Mouse (Mus musculus) heart, embryonic 14.5 days (tissue): ENCODE measurements at regions not wholly inside any gene's neighbourhood (a gene's known extent, or its start where the extent isn't known, plus 50 kb on each side); places are given as distances from the start of the nearest gene placed in this dataset.

Experiments
- ATAC-seq: fragments of 200-750 bp; cut with Nextera tagmentation; 2 replicates; pipeline ENCODE4 v1.8.0; 2017; ENCODE audit warnings: low read depth, moderate TSS enrichment; ENCODE audit not compliant: insufficient number of reproducible peaks, insufficient read depth, low FRiP score
- H3K27ac ChIP-seq, 2 experiments: fragments of 200-500 bp in 1 of 2; fragments of 300-500 bp in 1 of 2; sonication (generic) in 1 of 2; replicated peaks in 1 of 2; 2 replicates each; pipeline ENCODE4 v1.5.1; 2012 to 2014; ENCODE audit warnings: low read depth in 2 of 2, low read length in 2 of 2, control low read depth in 1 of 2, mild to moderate bottlenecking in 1 of 2, mixed read lengths in 1 of 2; ENCODE audit not compliant: control insufficient read depth in 1 of 2, insufficient read depth in 1 of 2
- H3K27me3 ChIP-seq: fragments of 300-500 bp; sonication (generic); 2 replicates; pipeline ENCODE4 v1.6.1; 2014; ENCODE audit warnings: mild to moderate bottlenecking, low read length, control low read depth; ENCODE audit not compliant: control insufficient read depth, insufficient read depth
- H3K36me3 ChIP-seq: fragments of 300-500 bp; sonication (generic); 2 replicates; pipeline ENCODE4 v1.6.1; 2014; ENCODE audit warnings: mild to moderate bottlenecking, control low read depth, low read length, mixed read lengths; ENCODE audit not compliant: control insufficient read depth, insufficient read depth
- H3K4me1 ChIP-seq, 2 experiments: fragments of 200-500 bp in 1 of 2; fragments of 300-500 bp in 1 of 2; sonication (generic) in 1 of 2; 2 replicates each; pipeline ENCODE4 v1.6.1; 2012 to 2014; ENCODE audit warnings: low read length in 2 of 2, control low read depth in 1 of 2, mixed read lengths in 1 of 2; ENCODE audit not compliant: control insufficient read depth in 2 of 2, insufficient read depth in 2 of 2
- H3K4me2 ChIP-seq: fragments of 300-500 bp; sonication (generic); 2 replicates; pipeline ENCODE4 v1.6.1; 2014; ENCODE audit warnings: mild to moderate bottlenecking, low read length
- H3K4me3 ChIP-seq, 2 experiments: fragments of 200-500 bp in 1 of 2; fragments of 300-500 bp in 1 of 2; sonication (generic) in 1 of 2; 2 replicates each; pipeline ENCODE4 v1.5.1; 2012 to 2014; ENCODE audit warnings: low read length in 2 of 2, mild to moderate bottlenecking in 2 of 2, control low read depth in 1 of 2, low read depth in 1 of 2, moderate library complexity in 1 of 2; ENCODE audit not compliant: control insufficient read depth in 1 of 2, insufficient read depth in 1 of 2
- H3K9ac ChIP-seq: fragments of 300-500 bp; sonication (generic); 2 replicates; pipeline ENCODE4 v1.6.1; 2014; ENCODE audit warnings: mild to moderate bottlenecking, low read length
- H3K9me3 ChIP-seq: fragments of 300-500 bp; sonication (generic); 2 replicates; pipeline ENCODE4 v1.6.1; 2016; ENCODE audit warnings: low read length, control low read depth; ENCODE audit not compliant: control insufficient read depth
- WGBS: fragments of 180-500 bp; shearing (Covaris S2); extraction: QIAGEN DNeasy Blood & Tissue Kit; methylation state at CpG from one replicate; pipeline ENCODE4 v1.1.7; 2014; 5-methylcytosine and 5-hydroxymethylcytosine counted together

- Histone ChIP-seq H3K9ac (no peak overlapping the region), H3K4me1 (no peaks in the 10 kb centered on the region), H3K27me3 (no peaks in the 10 kb centered on the region), H3K4me3 (no peak overlapping the region), H3K27ac (no peak overlapping the region), H3K9me3 (no peaks in the 10 kb centered on the region), H3K4me2 (no peak overlapping the region), H3K36me3 (no peaks in the 10 kb centered on the region)
- ATAC-seq = no peak
- 69% methylated on average over 9 of the region's 9 CpGs for WGBS
Measured at GRCm38 (mm10) chr14:29807881-29808280, 86.2 kb upstream of the Cacna2d3 start.

GRCm38 (mm10) chr14:29814626-29815025 lies 93.0 kb upstream of the Cacna2d3 start:
- Histone ChIP-seq H3K4me1 (no peaks in the 10 kb centered on the region), H3K27ac (no peak overlapping the region), H3K9ac (no peak overlapping the region), H3K36me3 (no peaks in the 10 kb centered on the region), H3K9me3 (no peaks in the 10 kb centered on the region), H3K27me3 (no peaks in the 10 kb centered on the region), H3K4me2 (no peak overlapping the region), H3K4me3 (no peak overlapping the region)
- WGBS = 68% methylated on average over 4 of the region's 4 CpGs
- no peak for ATAC-seq

DNA sequence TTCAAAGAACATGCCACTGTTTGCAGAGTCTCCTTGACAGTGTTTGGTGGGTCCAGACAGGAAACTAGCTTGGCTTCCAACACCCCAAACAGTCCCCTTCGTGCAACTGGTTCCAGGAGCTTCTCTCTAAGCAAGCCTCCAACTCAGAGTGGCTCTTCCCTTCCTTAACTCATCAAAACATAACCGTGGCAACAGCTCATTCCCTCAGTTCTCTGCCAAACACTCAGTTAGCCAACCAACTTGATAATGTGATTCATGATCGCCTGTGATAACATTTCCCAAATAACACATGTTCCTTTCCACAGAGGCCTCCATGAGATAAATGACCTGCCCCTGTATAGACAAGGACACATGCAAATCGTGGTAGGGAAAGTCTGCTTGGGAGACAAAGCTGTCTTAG lies 95.9 kb upstream of the Cacna2d3 start:
- Histone ChIP-seq H3K27ac (no peak overlapping the region), H3K9ac (no peak overlapping the region), H3K36me3 (no peaks in the 10 kb centered on the region), H3K4me2 (no peak overlapping the region), H3K9me3 (no peaks in the 10 kb centered on the region), H3K4me1 (no peaks in the 10 kb centered on the region), H3K4me3 (no peak overlapping the region), H3K27me3 (no peaks in the 10 kb centered on the region)
- ATAC-seq = no peak
- WGBS = 65% methylated on average over 4 of the region's 4 CpGs

DNA sequence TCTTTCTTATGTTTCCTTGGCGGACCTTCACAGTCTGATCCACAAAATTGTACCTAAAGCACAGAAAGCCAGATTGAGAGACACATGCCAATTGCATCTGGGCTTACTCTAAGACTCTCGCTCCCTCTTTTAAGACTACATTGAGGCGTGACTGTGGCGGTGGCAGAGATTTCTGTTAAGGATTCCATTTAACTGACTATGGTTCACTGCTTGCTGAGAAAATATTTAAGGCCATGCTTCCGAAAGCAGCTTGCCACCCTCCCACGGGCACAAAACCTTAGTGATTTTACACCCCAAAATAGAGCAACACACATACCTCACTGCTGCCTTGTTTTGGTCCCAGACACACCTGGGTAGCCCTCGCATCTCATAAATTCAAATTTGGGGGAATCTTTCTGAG lies 96.6 kb upstream of the Cacna2d3 start:
- no peaks in the 10 kb centered on the region for H3K9me3 ChIP-seq
- H3K4me1 ChIP-seq = no peaks in the 10 kb centered on the region
- 81% methylated on average over 7 of the region's 7 CpGs for WGBS
- ATAC-seq = no peak
- no peaks in the 10 kb centered on the region for H3K27me3 ChIP-seq
- no peak overlapping the region for H3K9ac ChIP-seq
- H3K4me2 ChIP-seq = no peak overlapping the region
- no peaks in the 10 kb centered on the region for H3K36me3 ChIP-seq
- H3K4me3 ChIP-seq = no peak overlapping the region
- no peak overlapping the region for H3K27ac ChIP-seq

GRCm38 (mm10) chr14:29818751-29819150 lies 97.1 kb upstream of the Cacna2d3 start:
- WGBS = 85% methylated on average over 2 of the region's 2 CpGs
- no peak overlapping the region for H3K27ac ChIP-seq
- H3K27me3 ChIP-seq = no peaks in the 10 kb centered on the region

DNA sequence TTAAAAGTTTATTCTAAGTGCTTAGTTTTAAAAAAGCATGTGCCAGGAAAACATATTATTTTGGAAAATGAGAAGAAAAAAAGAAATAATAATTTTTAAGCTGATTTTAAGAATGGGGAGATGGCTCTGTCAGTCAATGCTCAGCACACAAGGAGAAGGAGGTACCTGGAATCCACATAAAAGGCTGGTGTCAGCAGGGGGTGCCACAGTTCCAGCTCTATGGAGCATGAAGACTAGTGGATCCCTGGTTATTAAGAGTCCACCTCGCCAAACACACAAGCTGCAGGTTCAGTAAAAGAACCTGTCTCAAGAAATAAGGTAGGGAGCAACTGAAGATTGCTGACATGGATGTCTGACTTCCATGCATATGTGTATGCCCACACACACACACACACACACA lies 115.4 kb upstream of the Cacna2d3 start:
- WGBS = 67% methylated on average over 1 of the region's 1 CpGs
- Histone ChIP-seq H3K4me3 (no peak overlapping the region), H3K9me3 (no peaks in the 10 kb centered on the region), H3K9ac (no peak overlapping the region), H3K4me2 (no peak overlapping the region), H3K27ac (no peak overlapping the region), H3K36me3 (no peaks in the 10 kb centered on the region), H3K27me3 (no peaks in the 10 kb centered on the region), H3K4me1 (no peaks in the 10 kb centered on the region)
- no peak for ATAC-seq

More at GRCm38 (mm10) chr14:29818751-29819150, 97.1 kb upstream of the Cacna2d3 start:
- H3K4me3 ChIP-seq = no peak overlapping the region
- H3K36me3 ChIP-seq = no peaks in the 10 kb centered on the region
- H3K9me3 ChIP-seq = no peaks in the 10 kb centered on the region
- ATAC-seq = no peak
- no peak overlapping the region for H3K9ac ChIP-seq
- H3K4me1 ChIP-seq = no peaks in the 10 kb centered on the region
- H3K4me2 ChIP-seq = no peak overlapping the region

GRCm38 (mm10) chr14:29839576-29839975 lies 117.9 kb upstream of the Cacna2d3 start:
- no peaks in the 10 kb centered on the region for H3K9me3 ChIP-seq
- H3K4me1 ChIP-seq = no peaks in the 10 kb centered on the region
- no peaks in the 10 kb centered on the region for H3K27me3 ChIP-seq
- 81% methylated on average over 3 of the region's 3 CpGs for WGBS
- H3K9ac ChIP-seq = no peak overlapping the region
- H3K4me3 ChIP-seq = no peak overlapping the region
- H3K4me2 ChIP-seq = no peak overlapping the region
- H3K36me3 ChIP-seq = no peaks in the 10 kb centered on the region
- H3K27ac ChIP-seq = no peak overlapping the region
- no peak for ATAC-seq

DNA sequence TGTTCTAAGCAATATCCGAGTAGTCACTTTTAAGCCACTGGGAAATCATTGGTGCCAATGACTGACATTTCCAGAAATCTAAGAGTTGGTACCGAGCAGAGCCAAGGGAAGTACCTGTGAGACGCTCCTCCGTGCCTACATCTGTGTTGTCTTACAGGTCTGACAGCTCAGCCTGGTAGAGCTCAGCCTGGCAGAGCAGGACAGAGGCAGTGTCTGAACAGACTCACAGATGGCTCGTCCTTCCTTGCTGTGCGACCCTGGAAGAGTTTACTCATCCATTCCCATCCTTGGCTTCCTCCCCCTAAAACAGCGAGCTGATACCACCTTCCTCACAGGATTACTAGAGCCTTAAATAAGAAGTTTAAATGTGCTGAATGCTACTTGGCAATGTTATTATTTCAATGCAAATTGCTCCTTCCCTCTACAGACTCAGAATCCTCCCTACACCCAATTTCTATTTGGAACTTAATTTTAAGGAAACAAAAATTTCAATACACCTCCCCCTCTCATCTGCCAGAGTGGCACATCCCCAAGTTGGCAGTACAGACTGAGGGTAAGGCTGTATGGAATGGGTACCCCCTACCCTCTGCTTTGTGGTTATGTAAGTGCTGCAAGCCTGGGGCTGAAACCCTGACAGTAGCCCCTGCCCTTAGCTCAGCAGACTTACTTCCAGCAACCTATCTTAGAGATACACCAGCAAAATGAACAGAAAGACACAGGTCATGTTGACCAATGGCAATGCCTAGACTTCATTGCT lies 119.9 kb upstream of the Cacna2d3 start:
- Histone ChIP-seq H3K4me3 (no peak overlapping the region), H3K9me3 (no peaks in the 10 kb centered on the region), H3K4me1 (no peaks in the 10 kb centered on the region), H3K4me2 (no peak overlapping the region), H3K27ac (no peak overlapping the region), H3K9ac (no peak overlapping the region), H3K36me3 (no peaks in the 10 kb centered on the region), H3K27me3 (no peaks in the 10 kb centered on the region)
- 76% methylated on average over 7 of the region's 7 CpGs for WGBS
- no peak for ATAC-seq
